Mouse (Mus musculus) liver, adult 2 months (tissue): ENCODE results near the gene Gpank1. TPM values are rescaled to one million over a fixed set of nuclear protein-coding genes. Genes with fewer than 3 reads are reported as not detected.

Experiments used
- DNase-seq: peaks from one replicate; pipeline ENCODE4 v3.0.0-alpha.2; 2011; ENCODE audit warnings: low read depth, low spot score; ENCODE audit errors: extremely low read depth
- H3K27ac ChIP-seq: fragments of 200-500 bp; replicated peaks from 2 replicates; pipeline ENCODE4 v1.5.1; 2012; ENCODE audit warnings: low read depth, mild to moderate bottlenecking, control low read depth, inconsistent platforms, low read length; ENCODE audit not compliant: insufficient read depth
- H3K27me3 ChIP-seq: fragments of 200-500 bp; 2 replicates; pipeline ENCODE4 v1.6.1; 2012; ENCODE audit warnings: mild to moderate bottlenecking, moderate library complexity, low read length, inconsistent platforms; ENCODE audit not compliant: control insufficient read depth, insufficient read depth
- H3K36me3 ChIP-seq: fragments of 200-500 bp; 2 replicates; pipeline ENCODE4 v1.6.1; 2012; ENCODE audit warnings: low read length, inconsistent platforms; ENCODE audit not compliant: control insufficient read depth, insufficient read depth
- H3K4me1 ChIP-seq: fragments of 200-500 bp; 2 replicates; pipeline ENCODE4 v1.6.1; 2011; ENCODE audit warnings: low read length; ENCODE audit not compliant: control insufficient read depth, insufficient read depth
- H3K4me3 ChIP-seq: fragments of 200-500 bp; 2 replicates; pipeline ENCODE4 v1.5.1; 2011; ENCODE audit warnings: low read depth, mild to moderate bottlenecking, control low read depth, low read length, moderate library complexity; ENCODE audit not compliant: insufficient read depth
- H3K79me2 ChIP-seq: fragments of 200-500 bp; 2 replicates; pipeline ENCODE4 v1.6.1; 2012; ENCODE audit warnings: inconsistent platforms, mild to moderate bottlenecking, low read length, moderate library complexity; ENCODE audit not compliant: control insufficient read depth, insufficient read depth
- H3K9ac ChIP-seq: fragments of 200-500 bp; 2 replicates; pipeline ENCODE4 v1.6.1; 2012; ENCODE audit warnings: low read depth, mild to moderate bottlenecking, control low read depth, inconsistent platforms, low read length
- CTCF ChIP-seq: fragments of 200-500 bp; IDR thresholded peaks from 2 replicates; pipeline ENCODE4 v1.5.1; 2011; ENCODE audit warnings: low read depth, low read length, control low read depth
- POLR2A ChIP-seq: fragments of 200-500 bp; IDR thresholded peaks from 2 replicates; pipeline ENCODE4 v1.6.1; 2011; ENCODE audit warnings: low read length, control low read depth; ENCODE audit not compliant: insufficient read depth; ENCODE audit errors: extremely low read depth
- WGBS: fragments of 180-500 bp; shearing (Covaris S2); methylation state at CpG from one replicate; pipeline ENCODE4 v1.1.7; 2018; 5-methylcytosine and 5-hydroxymethylcytosine counted together
- polyA plus RNA-seq: library from polyadenylated mRNA; depleted of rRNA; stranded (reverse); fragments of >200 nt; gene quantifications from 2 replicates; pipeline ENCODE4 v1.2.3, GENCODE M21; 2012; rRNA removed
- total RNA-seq: library from RNA; depleted of rRNA; stranded (reverse); fragments of >200 nt; gene quantifications from 2 replicates; pipeline ENCODE4 v1.2.3, GENCODE M21; 2014; rRNA removed

Gpank1 gene
- 9.6 and 9.8 TPM in 2 replicates for total RNA-seq
- polyA plus RNA-seq: 10.5 and 11.4 TPM in 2 replicates

DNA sequence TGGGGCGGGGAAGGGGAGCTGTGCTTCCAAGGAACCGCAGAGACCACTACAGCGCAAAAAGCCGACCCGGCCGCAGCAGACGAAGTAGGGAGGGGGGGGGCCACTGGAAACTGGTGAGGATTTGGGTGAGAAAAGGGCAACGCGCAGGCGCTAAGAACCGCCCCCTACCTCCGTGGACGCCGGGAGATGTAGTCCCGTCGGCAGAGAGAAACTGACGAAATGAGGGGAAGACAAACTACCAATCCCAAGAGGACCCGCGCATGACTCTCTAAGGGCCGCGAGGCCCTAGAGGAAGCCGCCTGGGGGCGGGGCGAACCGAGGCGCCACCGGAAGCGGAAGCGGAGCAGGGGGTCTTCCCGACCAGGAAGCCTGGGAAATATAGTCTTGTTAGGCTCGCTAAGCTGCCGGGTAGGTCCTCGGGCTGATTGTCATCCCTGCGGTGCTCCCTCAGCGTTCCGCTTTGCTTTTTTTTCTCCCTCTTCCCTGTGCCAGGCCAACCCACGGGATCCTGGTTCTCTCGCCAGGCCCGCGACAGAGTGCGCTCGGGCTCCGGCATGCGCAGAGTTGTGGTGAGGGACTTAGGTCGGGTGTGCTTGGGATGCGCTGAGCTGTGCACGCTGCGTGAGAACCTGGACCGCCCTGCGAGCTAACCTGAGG, at the start of gene Gpank1:
Gene Gpank1 (plus strand): TSS at position 313 of the 657 bp plus-strand sequence.
- Histone ChIP-seq H3K9ac (peak within 1 kb of the TSS; percentile 97), H3K79me2 (peaks cover 12% of the 10 kb centered on the region), H3K27me3 (no peaks in the 10 kb centered on the region), H3K27ac (peak within 1 kb of the TSS; percentile 84), H3K4me1 (peaks cover 15% of the 10 kb centered on the region), H3K36me3 (peaks cover 22% of the 10 kb centered on the region; the same call in 1 of the 2 replicates), H3K4me3 (peak within 1 kb of the TSS; percentile 85)
- under 1% methylated on average over 50 of the region's 50 CpGs for WGBS
- peak; percentile 95 for DNase-seq
- no peak for TF ChIP-seq CTCF
- peak; percentile 61; the same call in 1 of the 2 replicates for TF ChIP-seq POLR2A

DNA sequence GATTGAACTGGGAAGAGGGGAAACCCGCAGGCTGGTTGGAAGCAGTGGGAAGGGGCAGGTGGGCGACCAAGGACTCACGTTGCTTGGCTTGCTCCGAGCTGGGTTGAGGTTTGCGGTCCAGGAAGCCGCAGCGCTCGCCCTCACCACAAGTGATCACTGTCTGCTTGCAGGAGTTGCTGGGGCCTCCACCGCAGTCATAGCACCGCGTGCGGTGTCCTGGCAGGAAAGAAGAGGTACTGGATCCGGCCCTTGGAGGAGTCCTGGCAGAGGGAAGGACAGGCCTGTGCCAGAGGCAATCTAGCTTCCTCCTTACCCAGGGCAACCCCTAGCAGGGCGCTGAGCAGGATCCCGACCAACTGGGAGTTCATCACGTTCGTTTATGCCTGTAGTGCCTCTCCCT, 47.2 kb upstream of the Gpank1 start:
- TF ChIP-seq CTCF (no peak), POLR2A (no peak)
- WGBS: 83% methylated on average over 17 of the region's 17 CpGs
- Histone ChIP-seq H3K9ac (no peak overlapping the region), H3K4me1 (no peaks in the 10 kb centered on the region), H3K27ac (no peak overlapping the region), H3K27me3 (no peaks in the 10 kb centered on the region), H3K36me3 (no peaks in the 10 kb centered on the region), H3K4me3 (no peak overlapping the region), H3K79me2 (no peaks in the 10 kb centered on the region)
- DNase-seq: no peak

- H3K79me2 ChIP-seq: no peaks in the 10 kb centered on the region
- H3K4me1 ChIP-seq: 0 out of 2 replicates have a peak, but pooled peaks cover 2% of the 10 kb centered on the region
- peak within 1 kb of the TSS; percentile 46 for H3K9ac ChIP-seq
- no peaks in the 10 kb centered on the region for H3K36me3 ChIP-seq
- no peaks in the 10 kb centered on the region for H3K27me3 ChIP-seq
- 57% methylated on average over 10 of the region's 10 CpGs for WGBS
- no peak for DNase-seq
- peak within 1 kb of the TSS; percentile 29; the same call in 1 of the 2 replicates for H3K27ac ChIP-seq
- TF ChIP-seq CTCF: no peak
- TF ChIP-seq POLR2A: no peak
- peak within 1 kb of the TSS; percentile 59 for H3K4me3 ChIP-seq
Observed at GRCm38 (mm10) chr17:35076507-35077176, 44.6 kb upstream of the Gpank1 start, which contains the start of gene Ly6g6e. Gene Ly6g6e, plus strand, starts transcription at chr17:35076902.

DNA sequence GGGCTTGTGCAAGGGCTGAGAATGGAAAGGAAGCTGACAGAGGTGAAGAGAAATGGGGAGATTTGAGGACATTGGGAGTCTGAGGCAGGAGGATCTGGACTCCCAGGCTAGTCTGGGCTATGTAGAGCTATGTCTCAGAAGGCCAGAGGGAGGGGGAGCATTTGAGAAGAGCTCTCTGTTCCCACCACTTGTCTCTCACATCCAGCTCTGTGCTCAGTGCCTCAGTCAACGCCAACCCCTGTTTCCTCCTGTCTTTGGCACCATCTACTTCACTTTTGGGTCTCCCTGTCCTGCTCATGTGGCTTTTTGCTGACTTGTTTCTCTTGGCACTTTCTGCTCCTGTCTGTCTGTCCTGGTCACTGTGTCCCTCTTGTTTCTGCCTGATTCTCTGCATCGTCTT, 44.0 kb upstream of the Gpank1 start:
- 0 out of 2 replicates have a peak, but pooled peaks cover 2% of the 10 kb centered on the region for H3K4me1 ChIP-seq
- WGBS: 53% methylated on average over 2 of the region's 2 CpGs
- no peak overlapping the region; the same call in 1 of the 2 replicates for H3K4me3 ChIP-seq

DNA sequence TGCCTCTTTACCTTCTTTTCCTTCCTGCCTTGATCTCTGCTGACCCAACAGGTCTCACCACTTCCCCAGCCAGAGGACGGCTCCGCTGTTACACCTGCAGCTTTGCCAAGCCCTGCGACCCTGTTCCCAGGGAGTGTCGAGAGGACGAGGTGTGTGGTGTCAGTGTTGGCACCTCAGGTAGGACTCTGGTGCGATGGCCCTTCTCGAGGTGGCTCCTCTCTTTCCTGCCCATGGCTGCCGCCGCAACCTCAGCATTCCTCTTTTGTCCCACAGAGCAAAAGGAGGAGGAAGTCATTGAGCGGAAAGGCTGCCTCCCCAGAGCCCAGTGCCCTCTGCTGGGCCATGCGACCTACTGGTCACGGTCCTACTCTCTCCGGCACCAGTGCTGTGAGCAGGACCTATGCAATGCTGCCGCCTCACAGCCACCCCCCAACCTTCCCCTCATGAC, 43.4 kb upstream of the Gpank1 start, which contains the start of gene Ly6g6d:
Gene Ly6g6d (minus strand): TSS at position 280 of the 448 bp plus-strand sequence.
- WGBS: 22% methylated on average over 14 of the region's 14 CpGs
- H3K27ac ChIP-seq: peak within 1 kb of the TSS; percentile 29; the same call in 1 of the 2 replicates
- DNase-seq: no peak

More for the DNA sequence above, 44.0 kb upstream of the Gpank1 start:
- peak overlapping the region; percentile 46 for H3K9ac ChIP-seq
- H3K36me3 ChIP-seq: no peaks in the 10 kb centered on the region
- H3K79me2 ChIP-seq: no peaks in the 10 kb centered on the region
- H3K27ac ChIP-seq: peak overlapping the region; percentile 4; the same call in 1 of the 2 replicates
- H3K27me3 ChIP-seq: no peaks in the 10 kb centered on the region
- no peak for TF ChIP-seq POLR2A
- TF ChIP-seq CTCF: no peak
- no peak for DNase-seq

More for the DNA sequence above, 43.4 kb upstream of the Gpank1 start, which contains the start of gene Ly6g6d:
- Histone ChIP-seq H3K27me3 (no peaks in the 10 kb centered on the region), H3K4me3 (peak within 1 kb of the TSS; percentile 59), H3K79me2 (no peaks in the 10 kb centered on the region), H3K4me1 (0 out of 2 replicates have a peak, but pooled peaks cover 2% of the 10 kb centered on the region), H3K36me3 (no peaks in the 10 kb centered on the region), H3K9ac (peak within 1 kb of the TSS; percentile 46)
- TF ChIP-seq CTCF (peak; percentile 68), POLR2A (no peak)
